Mouse (Mus musculus) spleen, postnatal 0 days (tissue): ENCODE measurements around the gene Vmn2r116. TPM values are rescaled to one million over a fixed set of nuclear protein-coding genes. Genes with fewer than 3 reads are reported as not detected.

Experiments
- polyA plus RNA-seq: library from polyadenylated mRNA; unstranded; fragments of >200 nt; fragmentation: Nextera tagmentation; extraction: Ambion mirVana; gene quantifications from 2 replicates; pipeline ENCODE4 v1.2.1, GENCODE M21; 2015

Vmn2r116 gene
- polyA plus RNA-seq, result not detected in 2 replicates

DNA sequence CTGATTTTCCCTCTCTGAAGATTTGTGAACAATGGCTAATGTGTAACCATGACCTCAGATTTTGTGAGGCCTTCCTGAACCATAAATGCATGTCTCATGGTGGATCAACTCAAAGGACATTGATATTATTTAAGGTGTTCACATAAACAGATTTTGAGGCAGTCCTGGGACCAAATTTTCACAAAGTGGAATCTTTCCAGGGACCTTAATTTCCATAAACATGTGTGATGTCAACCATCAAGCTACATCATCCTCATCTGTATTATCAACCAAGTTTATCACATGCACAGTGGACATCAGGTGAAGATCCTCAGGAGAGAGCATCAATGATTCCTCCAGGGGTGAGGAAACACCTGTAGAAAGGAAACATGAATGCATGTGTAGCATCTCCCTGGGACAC, at the start of gene Vmn2r116:
TSS of gene Vmn2r116 (plus strand) at position 301 of the 400 bp plus-strand sequence.

DNA sequence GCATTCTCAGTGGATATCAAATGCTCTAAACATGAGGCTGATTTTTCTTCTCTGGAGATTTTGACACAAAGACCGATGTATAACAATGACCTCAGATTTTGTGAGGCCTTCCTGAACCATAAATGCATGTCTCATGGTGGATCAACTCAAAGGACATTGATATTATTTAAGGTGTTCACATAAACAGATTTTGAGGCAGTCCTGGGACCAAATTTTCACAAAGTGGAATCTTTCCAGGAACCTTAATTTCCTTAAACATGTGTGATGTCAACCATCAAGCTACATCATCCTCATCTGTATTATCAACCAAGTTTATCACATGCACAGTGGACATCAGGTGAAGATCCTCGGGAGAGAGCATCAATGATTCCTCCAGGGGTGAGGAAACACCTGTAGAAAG, 41.0 kb upstream of the Vmn2r116 start, which contains the start of gene Vmn2r115:
TSS of gene Vmn2r115 (plus strand) at position 301 of the 400 bp plus-strand sequence.

Other genes starting within 250 kb of the Vmn2r116 start
- 3.1 and 4.1 TPM in 2 replicates for gene Zfp40, start 191.4 kb upstream of the Vmn2r116 start, polyA plus RNA-seq
- gene Vmn2r114, start 72.1 kb upstream of the Vmn2r116 start, polyA plus RNA-seq, result not detected in 2 replicates
- gene Vmn2r115, start 40.9 kb upstream of the Vmn2r116 start, polyA plus RNA-seq, result not detected in 2 replicates
- not detected in 2 replicates for gene Vmn2r117, start 95.1 kb downstream of the Vmn2r116 start, polyA plus RNA-seq
- 6.9 and 8.1 TPM in 2 replicates for gene Zfp213, start 179.6 kb downstream of the Vmn2r116 start, polyA plus RNA-seq
- 1.9 and 2.2 TPM in 2 replicates for gene Zfp13, start 214.9 kb downstream of the Vmn2r116 start, polyA plus RNA-seq
- not detected in 2 replicates for gene Zscan10, start 216.3 kb downstream of the Vmn2r116 start, polyA plus RNA-seq